ENCODE assay signal across 8 mouse cellular contexts in genomic region chr2:32852156-32852555, GRCm38 (mm10). TPM values are rescaled to one million over a fixed set of nuclear protein-coding genes. Genes with fewer than 3 reads are reported as not detected.
A peak's percentile ranks its signal among the peaks of the same experiment; 100 is the strongest.
DNase-seq lines count a peak whose midpoint lies in the region; ATAC-seq and TF ChIP-seq lines count a peak whose summit lies in the region.

No protein-coding gene starts in this region.

- H3K9me3 ChIP-seq in forebrain, embryonic 10.5 days: no peaks in the 10 kb centered on the region
- H3K9me3 ChIP-seq in limb, embryonic 13.5 days: no peaks in the 10 kb centered on the region
- H3K9me3 ChIP-seq in neural tube, embryonic 12.5 days: no peaks in the 10 kb centered on the region

- no peak overlapping the region for H3K27ac ChIP-seq in bone marrow, adult 2 months (ENCODE audit: control insufficient read depth, insufficient read depth, low read depth, low read length, poor library complexity)
- H3K27ac ChIP-seq in forebrain, embryonic 10.5 days: no peak overlapping the region
- H3K27ac ChIP-seq in limb, embryonic 13.5 days: no peak overlapping the region
- no peak overlapping the region for H3K27ac ChIP-seq in neural tube, embryonic 12.5 days

- H3K9ac ChIP-seq in limb, embryonic 13.5 days: no peak overlapping the region
- H3K9ac ChIP-seq in neural tube, embryonic 12.5 days: peak overlapping the region; percentile 30; the same call in 1 of the 2 replicates

- H3K27me3 ChIP-seq in forebrain, embryonic 10.5 days (ENCODE audit: poor library complexity, severe bottlenecking): peaks cover 26% of the 10 kb centered on the region
- peaks cover 24% of the 10 kb centered on the region for H3K27me3 ChIP-seq in limb, embryonic 13.5 days
- H3K27me3 ChIP-seq in neural tube, embryonic 12.5 days (replicated peaks): peaks cover 10% of the 10 kb centered on the region

- H3K4me3 ChIP-seq in bone marrow, adult 2 months (replicated peaks; ENCODE audit: control insufficient read depth, low read depth, low read length): no peak overlapping the region
- H3K4me3 ChIP-seq in forebrain, embryonic 10.5 days: peak overlapping the region; percentile 31
- H3K4me3 ChIP-seq in limb, embryonic 13.5 days: no peak overlapping the region
- H3K4me3 ChIP-seq in neural tube, embryonic 12.5 days: no peak overlapping the region

- 11% methylated on average over 20 of the region's 20 CpGs for WGBS in bone marrow, adult 2 months
- WGBS in forebrain, embryonic 10.5 days: 2% methylated on average over 20 of the region's 20 CpGs
- 1% methylated on average over 20 of the region's 20 CpGs for WGBS in limb, embryonic 13.5 days
- 2% methylated on average over 20 of the region's 20 CpGs for WGBS in neural tube, embryonic 12.5 days

- peak; percentile 51 for DNase-seq in adrenal gland, postnatal 10 days
- DNase-seq in adrenal gland, adult 18-20 months (ENCODE audit: low spot score in 2 of 2): no peak
- peak; percentile 43 for DNase-seq in forebrain, embryonic 10.5 days (ENCODE audit: extremely low spot score, low spot score)
- peak; percentile 47 for DNase-seq in kidney, adult 11 months
- peak; percentile 26 to 61 for DNase-seq in thymus, postnatal 10 days (ENCODE audit: low spot score in 2 of 2)

- no peaks in the 10 kb centered on the region for H3K36me3 ChIP-seq in forebrain, embryonic 10.5 days (replicated peaks)
- H3K36me3 ChIP-seq in limb, embryonic 13.5 days: no peaks in the 10 kb centered on the region
- H3K36me3 ChIP-seq in neural tube, embryonic 12.5 days: no peaks in the 10 kb centered on the region

- no peak for TF ChIP-seq POLR2A in bone marrow, adult 2 months (IDR thresholded peaks at IDR 0.05; ENCODE audit: borderline replicate concordance, control insufficient read depth, low read depth, low read length)

- no peaks in the 10 kb centered on the region for H3K4me1 ChIP-seq in bone marrow, adult 2 months (ENCODE audit: control insufficient read depth, insufficient read depth, low read length)
- H3K4me1 ChIP-seq in forebrain, embryonic 10.5 days: peaks cover 17% of the 10 kb centered on the region
- H3K4me1 ChIP-seq in limb, embryonic 13.5 days: peaks cover 6% of the 10 kb centered on the region; the same call in 1 of the 2 replicates
- peaks cover 10% of the 10 kb centered on the region for H3K4me1 ChIP-seq in neural tube, embryonic 12.5 days

- peak; percentile 31; the same call in 1 of the 2 replicates for TF ChIP-seq CTCF in bone marrow, adult 2 months (IDR thresholded peaks at IDR 0.05; ENCODE audit: control insufficient read depth, insufficient read depth, low read length)

- no peak for ATAC-seq in limb, embryonic 13.5 days (ENCODE audit: low FRiP score, low read depth)
- ATAC-seq in neural tube, embryonic 12.5 days (ENCODE audit: low FRiP score, low read depth): peak; percentile 8; the same call in 1 of the 2 replicates

- peak overlapping the region; percentile 35; the same call in 1 of the 2 replicates for H3K4me2 ChIP-seq in limb, embryonic 13.5 days (replicated peaks)
- peak overlapping the region; percentile 31 for H3K4me2 ChIP-seq in neural tube, embryonic 12.5 days (replicated peaks)

RNA-seq across cellular contexts. Expression of gene Stxbp1, which starts 5.1 kb away (rescaled TPM):
- total RNA-seq in adrenal gland, postnatal 10 days (2021): 10 to 100 TPM; 23.7 to 35.7 TPM
- 10 to 100 TPM; 22.1 to 36.6 TPM for total RNA-seq in adrenal gland, adult 18-20 months (2021)
- 2.5 and 3.2 TPM in 2 replicates for polyA plus RNA-seq in bone marrow, adult 2 months (2011; ENCODE audit: insufficient read depth, insufficient read length, low replicate concordance, missing spikeins)
- polyA plus RNA-seq in forebrain, embryonic 10.5 days (2016; fragmentation: Nextera tagmentation; extraction: Ambion mirVana): 18.7 and 20.8 TPM in 2 replicates
- polyA plus RNA-seq in limb, embryonic 13.5 days (2015; fragmentation: Nextera tagmentation; extraction: Ambion mirVana): 20.8 and 20.9 TPM in 2 replicates
- polyA plus RNA-seq in neural tube, embryonic 12.5 days (2016; fragmentation: Nextera tagmentation; extraction: Ambion mirVana): 121 and 130 TPM in 2 replicates

RNA-seq across cellular contexts. Expression of gene Fam129b, which starts 23.8 kb away (rescaled TPM):
- total RNA-seq in adrenal gland, postnatal 10 days (2021): 10 to 100 TPM; 28.9 to 30.7 TPM
- total RNA-seq in adrenal gland, adult 18-20 months (2021): 10 to 100 TPM; 19.1 to 32.7 TPM
- 2.1 and 9.9 TPM in 2 replicates for polyA plus RNA-seq in bone marrow, adult 2 months (2011; ENCODE audit: insufficient read depth, insufficient read length, low replicate concordance, missing spikeins)
- polyA plus RNA-seq in forebrain, embryonic 10.5 days (2016; fragmentation: Nextera tagmentation; extraction: Ambion mirVana): 22.8 and 25.3 TPM in 2 replicates
- polyA plus RNA-seq in limb, embryonic 13.5 days (2015; fragmentation: Nextera tagmentation; extraction: Ambion mirVana): 48.5 and 55.8 TPM in 2 replicates
- 39.6 and 40.3 TPM in 2 replicates for polyA plus RNA-seq in neural tube, embryonic 12.5 days (2016; fragmentation: Nextera tagmentation; extraction: Ambion mirVana)

Comparison
In these comparisons a context has a peak if more than half of its experiments do, and no peak if none do; other contexts are left out.
1. DNase-seq: peak in adrenal gland, postnatal 10 days (single experiment), forebrain, embryonic 10.5 days (single experiment), kidney, adult 11 months (single experiment) and thymus, postnatal 10 days (2 of 2); none in adrenal gland, adult 18-20 months (0 of 2).